Mouse (Mus musculus): ENCODE data around the gene Borcs7.
A peak's percentile ranks its signal among the peaks of the same experiment; 100 is the strongest.

The Borcs7 gene

DNA sequence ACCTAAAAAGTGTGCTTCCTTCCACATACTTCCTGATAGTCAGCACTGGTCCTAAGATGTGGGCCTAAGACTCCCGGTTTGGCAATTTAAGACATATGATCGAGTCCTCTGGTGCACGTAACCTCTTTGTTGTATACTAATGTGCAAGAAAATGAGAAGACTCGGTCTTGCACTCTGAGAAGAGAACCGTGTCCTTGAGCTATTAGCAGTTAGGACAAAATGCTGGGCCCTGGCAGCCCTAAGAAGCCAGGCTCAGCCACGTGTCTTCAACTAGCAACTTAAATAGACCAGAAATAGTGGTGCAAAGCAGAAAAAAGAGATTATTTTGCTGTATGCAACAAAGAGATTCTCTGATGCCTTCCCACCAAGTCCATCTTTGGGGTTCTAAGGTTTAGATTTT lies 26.9 kb upstream of the Borcs7 start:
- no peak for DNase-seq (ENCODE audit: low spot score in 2 of 2)

DNA sequence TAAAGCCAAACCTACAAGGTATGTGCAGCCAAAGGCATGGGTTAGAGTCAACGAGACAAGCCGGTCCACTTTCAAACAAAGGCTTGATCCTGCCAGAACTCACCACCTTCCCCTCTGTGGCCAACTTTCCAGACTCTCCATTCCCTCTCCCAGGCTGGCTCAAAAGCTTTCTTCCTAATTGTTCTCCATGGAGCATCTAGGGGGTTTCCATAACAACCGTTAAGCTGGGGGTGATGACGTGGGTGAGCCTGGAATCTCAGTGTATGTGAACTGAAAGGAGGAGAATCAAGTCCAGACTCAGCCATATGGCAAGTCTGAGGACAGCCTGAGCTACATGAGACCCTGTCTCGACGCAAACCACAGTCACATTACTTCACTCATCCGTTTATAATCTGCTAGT lies 24.2 kb upstream of the Borcs7 start:
- no peak for DNase-seq (ENCODE audit: low spot score in 2 of 2)

DNA sequence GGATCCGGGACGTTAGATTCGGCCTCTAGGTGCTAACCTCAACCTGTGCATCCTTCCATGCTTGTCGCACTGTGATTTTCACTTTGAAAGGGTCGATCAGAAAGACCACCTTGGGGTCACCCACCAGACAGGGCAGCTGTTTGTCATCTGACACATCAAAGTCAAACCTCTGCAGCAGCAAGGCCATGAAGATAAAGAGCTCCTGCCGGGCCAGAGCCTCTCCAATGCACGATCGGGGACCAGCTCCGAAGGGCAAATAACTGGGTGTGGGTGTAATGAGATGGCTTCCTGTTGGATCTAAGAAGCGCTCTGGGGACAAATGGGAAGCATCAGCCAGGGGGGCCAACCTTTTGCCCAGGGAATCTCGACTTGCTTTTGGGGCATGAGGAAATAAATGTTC lies 22.4 kb upstream of the Borcs7 start:
- DNase-seq (ENCODE audit: low spot score in 2 of 2): no peak

DNA sequence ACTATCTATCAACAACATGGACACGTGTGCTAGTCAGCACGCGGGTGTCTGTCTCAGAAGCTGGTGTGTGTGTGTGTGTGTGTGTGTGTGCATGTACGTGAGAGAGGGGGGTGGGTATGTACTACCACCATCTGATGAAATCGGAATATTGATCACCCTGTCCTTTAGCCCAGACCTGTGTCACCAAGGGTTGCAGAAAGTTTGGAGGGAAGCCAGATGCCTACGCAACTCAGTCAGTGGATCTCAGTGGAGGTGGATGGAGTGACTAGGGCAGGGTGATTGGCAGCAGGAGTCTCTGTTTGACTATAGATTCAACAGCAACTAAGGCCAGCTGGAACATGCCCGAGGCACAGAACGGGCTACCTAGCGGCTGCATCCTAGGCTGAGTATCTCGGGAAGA lies 21.4 kb upstream of the Borcs7 start:
- no peak for DNase-seq (ENCODE audit: low spot score in 2 of 2)

DNA sequence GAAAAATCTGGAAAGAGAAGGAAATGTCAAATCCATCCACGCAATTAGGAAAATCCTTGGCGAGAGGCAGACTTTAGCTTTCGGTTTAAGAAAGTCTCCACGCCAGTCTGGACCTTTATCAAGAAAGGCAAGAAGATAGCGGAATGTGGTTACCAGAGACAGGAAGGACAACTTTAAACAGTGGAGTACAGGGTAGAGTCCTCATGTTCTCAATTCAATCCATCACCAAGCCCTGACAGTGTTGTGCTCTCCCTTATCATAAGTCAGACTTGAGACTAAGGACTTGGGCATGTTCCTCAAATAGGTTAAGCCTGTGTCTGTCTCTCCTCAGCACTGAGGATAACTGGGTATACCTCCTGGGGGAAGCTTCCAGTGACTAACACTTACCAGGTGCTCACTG lies 19.9 kb upstream of the Borcs7 start:
- DNase-seq (ENCODE audit: low spot score in 2 of 2): no peak

DNA sequence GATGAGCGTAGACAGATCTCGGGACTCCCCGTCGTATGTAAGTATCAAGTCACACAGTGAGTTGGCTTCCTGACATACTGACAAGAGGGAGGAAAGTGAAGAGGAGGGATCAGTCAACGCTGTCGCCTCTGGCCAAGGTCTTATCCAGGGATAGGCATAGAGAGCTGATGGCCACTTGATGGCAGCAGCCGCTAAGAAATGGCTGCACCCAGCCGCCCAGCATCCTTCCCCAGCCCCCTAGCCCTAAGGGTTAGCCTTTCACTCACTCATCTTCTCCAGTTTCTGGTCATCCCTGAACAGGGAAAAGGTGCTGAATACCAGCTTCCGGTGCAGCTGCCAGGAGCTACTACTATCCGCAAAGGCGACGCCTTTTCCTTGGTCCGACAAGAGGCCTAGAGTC lies 19.0 kb upstream of the Borcs7 start:
- DNase-seq (ENCODE audit: low spot score in 2 of 2): peak; percentile 35 to 42

DNA sequence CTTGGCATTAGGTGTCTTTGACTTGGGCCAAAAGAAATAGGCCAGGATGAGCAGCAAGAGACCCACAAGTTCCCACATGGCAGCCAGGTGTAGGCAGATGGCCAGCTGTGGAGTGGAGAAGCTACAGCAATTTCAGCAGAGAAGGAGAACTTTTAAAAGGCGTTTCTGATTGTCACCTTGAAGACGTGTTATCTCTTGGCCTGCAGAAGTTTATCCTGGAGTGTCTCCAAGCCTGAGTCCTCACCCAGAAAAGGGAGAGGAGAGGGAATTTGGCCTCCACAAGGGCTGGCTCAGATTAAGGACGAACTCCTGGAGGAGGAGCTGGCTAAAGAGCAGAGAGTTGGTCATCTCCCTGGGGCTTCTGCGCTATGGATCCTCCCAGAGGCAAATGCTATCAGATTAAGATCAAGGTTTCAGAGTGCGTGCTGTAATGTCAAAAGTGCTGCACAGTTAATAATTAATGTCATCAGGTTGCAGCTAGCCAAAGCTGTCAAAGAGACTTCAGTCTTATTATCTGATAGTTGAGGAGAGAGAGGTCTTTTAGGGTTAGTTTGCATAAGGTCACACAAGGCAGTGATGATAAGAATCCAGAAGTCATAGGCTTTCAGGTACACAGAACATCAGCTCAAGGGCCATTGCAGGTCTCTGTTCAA lies 16.8 kb upstream of the Borcs7 start, which contains the start of gene Cyp17a1:
Cyp17a1 (minus strand) TSS at position 407 of the 653 bp plus-strand sequence.
- no peak for DNase-seq (ENCODE audit: low spot score in 2 of 2)

DNA sequence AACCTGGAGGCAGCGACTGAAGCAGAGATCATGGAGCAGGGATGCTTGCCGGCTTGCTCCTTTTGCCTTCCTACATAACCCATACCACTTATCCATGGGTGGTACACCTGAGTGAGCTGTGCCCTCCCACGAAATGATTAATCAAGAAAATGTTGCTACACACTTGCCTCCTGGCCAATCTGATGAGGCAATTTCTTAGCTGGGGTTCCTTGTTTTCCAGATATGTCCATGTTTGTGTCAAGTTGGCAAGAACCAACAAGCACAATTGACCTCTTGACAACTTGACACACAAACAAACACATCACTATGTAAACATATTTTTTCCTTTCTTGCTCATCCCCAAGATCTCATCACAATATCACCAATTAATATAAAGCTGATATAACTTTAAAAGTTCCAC lies 14.1 kb upstream of the Borcs7 start:
- no peak for DNase-seq (ENCODE audit: low spot score in 2 of 2)

DNA sequence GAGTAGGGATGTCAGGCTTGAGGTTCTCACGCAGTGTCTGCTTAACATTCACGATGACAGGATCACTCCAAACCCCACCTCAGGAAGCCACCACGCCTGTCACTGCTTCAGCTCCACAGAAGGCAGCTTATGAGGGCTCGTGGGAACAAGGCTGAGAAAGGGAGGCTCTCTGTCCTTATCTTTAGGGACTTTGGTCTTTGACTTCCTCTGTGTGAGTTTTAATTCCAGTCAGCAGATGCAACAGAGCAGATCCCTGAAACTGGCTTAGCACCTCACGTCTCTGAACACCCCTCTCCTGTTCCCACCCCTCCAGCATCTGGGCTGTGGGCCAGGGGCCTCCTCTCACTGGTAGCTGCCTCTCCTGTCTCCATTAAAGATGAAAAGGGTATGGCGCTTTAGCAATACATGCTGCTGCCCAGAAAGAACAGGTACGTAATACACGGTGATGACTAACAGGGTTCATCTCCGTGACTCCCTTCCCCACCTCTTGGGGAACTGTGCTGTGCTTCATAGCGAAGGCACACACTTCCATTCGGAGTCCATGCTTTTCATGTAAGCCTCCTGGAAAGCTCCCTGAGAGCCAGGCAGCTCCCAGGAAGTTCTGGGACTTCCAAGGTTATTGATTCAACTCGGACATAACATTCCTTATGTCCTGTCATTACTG lies 9.9 kb upstream of the Borcs7 start:
- DNase-seq (ENCODE audit: low spot score in 2 of 2): no peak

DNA sequence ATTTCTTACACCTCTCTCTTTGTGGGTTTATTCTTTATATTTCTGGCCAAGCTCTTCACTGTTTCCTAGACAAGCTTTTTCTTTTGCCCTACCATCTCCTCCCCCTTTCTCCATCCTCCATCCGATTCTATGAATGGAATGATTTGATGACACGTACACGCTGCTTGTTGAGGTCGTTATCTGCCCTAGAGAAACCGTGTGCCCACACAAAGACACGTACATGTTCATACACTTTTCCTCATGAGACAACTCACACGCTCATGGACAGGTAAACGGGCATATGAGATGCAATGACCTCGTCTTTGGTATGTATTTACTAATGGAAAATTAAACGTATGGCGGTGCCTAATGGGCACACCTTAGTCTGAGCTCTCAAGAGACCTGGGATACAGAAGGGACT lies 681 bp downstream of the Borcs7 start:
- no peak for DNase-seq (ENCODE audit: low spot score in 2 of 2)

DNA sequence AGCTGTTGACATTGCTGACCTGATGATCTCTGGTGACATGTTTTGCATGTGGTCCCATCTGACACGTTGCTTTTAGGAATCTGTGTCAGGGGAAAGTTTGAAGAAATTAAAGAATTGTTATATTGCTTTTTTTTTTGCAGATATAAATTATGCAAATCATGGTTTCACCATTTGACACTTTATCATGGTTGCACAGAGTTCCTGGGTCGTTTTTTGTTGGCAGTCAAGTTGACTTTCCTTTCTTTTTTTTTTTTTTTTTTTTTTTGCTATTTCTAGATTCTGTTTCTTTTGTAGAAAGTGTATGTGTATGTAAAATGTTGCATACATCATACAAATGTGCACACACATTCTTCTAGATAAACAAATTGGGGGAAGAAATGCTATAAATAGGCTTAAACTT lies 1.4 kb downstream of the Borcs7 start:
- no peak for DNase-seq (ENCODE audit: low spot score in 2 of 2)

DNA sequence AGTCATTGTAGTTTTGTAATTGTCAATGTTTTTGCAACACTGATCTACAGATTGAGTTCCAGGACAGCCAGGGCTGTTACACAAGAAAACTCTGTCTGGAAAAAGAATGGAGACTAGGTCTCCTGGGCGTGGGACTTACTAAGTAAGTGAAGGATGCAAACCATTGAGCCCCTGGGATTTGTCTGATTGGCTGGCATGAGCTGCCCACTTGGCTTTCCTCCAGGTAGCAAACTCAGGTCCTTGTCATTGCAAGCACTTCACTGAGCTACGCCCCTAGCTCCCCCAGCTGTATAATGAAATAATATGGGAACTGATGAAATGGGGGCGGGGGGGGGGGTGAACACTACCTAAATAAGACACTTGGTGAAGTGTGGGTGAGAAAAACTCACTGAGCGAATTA lies 3.4 kb downstream of the Borcs7 start:
- DNase-seq (ENCODE audit: low spot score in 2 of 2): no peak

DNA sequence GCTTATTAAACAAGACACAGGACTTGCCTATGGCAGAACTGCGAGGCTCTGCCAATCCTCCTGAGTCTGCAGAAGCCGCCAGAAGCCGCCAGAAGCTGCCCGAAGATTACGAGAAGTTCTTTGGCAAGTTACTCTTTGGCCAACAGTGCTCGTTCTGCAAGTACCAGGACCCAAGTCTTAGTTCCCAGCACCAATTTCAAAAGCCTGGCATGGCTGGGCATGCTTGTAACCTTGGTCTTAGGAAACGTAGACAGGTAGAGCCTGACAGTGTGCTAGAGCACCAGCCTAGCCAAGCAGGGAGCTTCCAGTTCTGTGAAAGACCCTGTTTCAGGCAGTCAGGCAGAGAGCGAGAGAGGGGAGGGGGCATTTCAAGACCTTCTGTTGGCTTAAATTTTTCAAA lies 6.8 kb downstream of the Borcs7 start:
- no peak for DNase-seq (ENCODE audit: low spot score in 2 of 2)

DNA sequence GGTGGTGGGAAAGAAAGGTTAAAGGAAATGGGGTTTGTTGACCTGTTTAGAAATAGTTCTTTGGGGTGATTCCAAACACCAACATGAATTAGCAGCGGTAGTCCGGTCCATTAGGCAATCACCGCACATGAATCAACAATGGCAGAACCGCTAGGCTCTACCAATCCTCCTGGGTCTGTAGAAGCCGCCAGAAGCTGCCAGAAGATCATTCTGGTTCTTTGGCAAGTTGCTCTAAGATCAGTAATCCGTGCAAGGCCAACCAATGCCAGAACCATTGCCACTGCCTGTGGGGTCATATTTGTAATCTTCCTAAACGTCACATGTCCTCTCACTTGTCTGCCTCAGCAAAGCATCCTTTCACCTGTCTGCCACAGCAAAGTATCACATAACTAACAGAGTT lies 7.2 kb downstream of the Borcs7 start:
- DNase-seq (ENCODE audit: low spot score in 2 of 2): no peak

DNA sequence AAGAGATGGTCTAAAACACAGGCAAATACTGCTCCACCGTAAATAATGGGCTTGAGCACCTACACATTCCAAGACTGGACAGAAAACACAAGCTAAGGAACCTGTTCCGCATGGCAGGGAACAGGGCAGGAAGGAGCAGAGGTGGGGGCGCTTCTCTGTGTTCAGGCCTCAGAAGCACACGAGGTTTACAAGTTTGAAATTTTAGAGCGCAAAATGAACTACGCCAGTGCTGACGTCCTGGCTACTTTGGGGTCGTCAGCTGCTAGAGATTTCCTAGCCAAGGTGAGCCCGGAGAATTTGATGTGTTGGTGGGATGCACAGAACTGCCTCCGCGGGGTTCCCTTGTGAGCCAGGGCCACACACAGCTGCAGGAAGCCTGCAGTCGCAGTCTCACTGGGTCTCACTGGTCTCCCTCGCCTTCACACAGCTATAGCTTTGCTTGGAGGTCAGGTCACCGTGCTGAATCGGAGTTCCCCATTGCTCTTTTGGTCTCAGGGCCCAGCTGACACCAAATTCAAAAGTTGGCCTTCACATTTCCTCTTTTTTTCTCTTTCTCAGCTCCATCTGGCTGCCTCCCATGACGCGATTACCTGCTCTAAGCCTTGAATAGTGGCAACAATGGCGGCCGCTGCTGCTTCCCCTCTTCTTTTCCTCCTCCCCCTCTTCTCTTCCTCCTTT lies 8.3 kb downstream of the Borcs7 start:
- peak; percentile 78 to 79 for DNase-seq (ENCODE audit: low spot score in 2 of 2)

DNA sequence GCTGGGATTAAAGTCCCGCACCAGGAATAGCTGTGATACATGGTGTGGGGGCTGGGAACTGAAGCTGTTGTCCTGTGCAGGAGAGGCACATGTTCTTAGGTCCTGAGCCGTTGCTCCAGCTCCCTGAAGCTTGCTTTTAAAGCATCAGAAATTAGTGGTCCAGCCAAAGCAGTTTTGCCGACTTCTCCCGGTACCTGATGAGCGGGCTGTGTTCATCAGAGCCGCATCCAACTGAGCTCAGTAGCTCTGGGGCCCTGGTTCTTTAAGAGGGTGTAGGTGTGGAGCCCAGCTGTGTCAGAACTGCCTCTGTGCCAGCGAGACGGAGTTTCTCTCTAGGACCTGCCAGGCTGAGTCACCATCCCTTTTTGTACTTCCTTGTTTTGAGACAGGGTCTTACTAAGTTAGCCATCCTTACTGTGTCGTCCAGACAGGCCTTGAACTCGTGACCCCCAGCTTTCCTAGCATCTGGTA lies 9.3 kb downstream of the Borcs7 start:
- peak; percentile 15 to 22 for DNase-seq (ENCODE audit: low spot score in 2 of 2)

DNA sequence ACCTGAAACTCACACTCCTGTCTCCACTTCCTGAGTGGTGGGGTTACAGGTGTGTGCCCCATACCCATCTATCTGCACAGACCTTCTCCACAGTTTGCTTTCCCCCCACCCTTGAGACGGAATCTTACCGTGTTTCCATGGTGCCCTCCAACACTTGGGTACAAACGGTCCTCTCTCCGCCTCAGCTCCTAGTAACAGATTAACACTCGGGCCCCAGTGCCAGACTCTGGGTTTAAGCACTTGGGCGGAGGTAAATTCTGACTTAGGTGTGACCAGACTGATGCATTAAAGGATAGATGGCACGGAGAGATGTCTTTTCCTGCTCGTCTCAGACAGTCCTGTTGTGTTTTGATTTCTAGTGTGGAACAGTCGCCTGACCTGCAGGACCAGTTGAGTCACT lies 11.4 kb downstream of the Borcs7 start:
- no peak for DNase-seq (ENCODE audit: low spot score in 2 of 2)

DNA sequence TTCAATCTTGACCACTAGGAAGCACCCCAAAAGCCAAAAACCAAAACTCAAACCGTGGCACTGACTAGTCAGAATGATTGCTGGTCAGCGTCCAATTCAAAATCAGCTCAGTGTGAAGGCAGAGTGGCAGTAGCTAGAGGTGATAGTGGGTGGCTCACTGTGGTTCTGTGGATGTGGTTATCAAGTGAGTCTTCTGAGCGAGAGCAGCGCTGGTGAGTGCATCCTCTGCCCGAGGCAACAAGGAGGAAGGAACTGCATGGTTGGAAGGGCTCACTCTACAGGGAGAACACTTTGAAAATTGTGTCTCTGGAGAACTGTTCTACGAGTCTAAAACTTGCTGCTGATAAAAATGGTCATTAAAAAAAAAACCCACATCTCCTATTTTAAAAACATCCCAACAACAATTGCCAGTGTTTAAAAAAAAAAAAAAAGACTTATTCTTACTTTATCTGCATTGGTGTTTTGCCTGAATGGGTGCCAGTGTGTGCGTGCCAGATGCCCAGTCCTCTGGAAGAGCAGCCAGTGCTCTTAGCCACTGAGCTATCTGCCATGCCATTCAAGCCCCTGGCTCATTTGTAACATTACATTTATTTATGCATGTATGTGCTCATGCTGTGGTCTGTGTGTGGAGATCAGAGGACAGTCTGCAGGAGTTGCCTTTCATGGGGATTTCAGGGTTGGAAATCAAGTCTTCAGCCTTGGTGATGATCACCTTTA lies 16.2 kb downstream of the Borcs7 start:
- peak; percentile 26 to 55 for DNase-seq (ENCODE audit: low spot score in 2 of 2)

DNA sequence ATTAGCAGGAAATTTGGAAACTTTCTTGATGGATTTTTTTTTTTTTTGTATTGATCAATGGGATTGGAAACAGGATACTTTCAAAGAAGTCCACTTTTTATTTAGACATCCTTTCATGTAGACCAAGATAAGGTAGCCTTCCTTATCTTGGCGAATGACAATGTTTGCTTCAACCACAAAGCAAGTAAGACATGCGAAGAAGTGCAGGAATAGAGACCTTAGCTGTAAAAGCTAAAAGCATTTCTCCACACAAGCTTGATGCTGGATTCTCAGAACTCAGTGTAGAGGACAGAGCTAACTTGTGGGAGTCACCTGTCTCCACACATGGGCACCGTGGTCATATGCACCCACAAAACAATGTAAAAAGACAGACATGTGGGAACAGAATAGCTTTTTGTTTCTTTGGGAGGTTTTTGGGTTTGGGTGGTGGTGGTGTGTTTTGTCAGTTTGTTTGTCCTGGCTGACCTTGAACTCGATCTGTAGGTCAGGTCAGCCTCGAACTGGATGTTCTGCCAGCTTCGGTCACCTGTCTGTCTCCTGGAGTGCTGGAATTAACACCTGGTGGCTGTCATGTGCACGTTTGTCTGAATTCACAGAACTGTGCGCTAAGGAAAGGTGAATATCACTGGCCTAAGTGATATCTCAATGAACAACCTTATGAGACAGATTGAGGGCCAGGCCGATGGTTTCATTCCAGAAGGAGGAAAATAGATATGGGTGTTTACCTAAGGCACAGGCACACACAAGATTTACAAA lies 17.0 kb downstream of the Borcs7 start:
- DNase-seq (ENCODE audit: low spot score in 2 of 2): no peak

DNA sequence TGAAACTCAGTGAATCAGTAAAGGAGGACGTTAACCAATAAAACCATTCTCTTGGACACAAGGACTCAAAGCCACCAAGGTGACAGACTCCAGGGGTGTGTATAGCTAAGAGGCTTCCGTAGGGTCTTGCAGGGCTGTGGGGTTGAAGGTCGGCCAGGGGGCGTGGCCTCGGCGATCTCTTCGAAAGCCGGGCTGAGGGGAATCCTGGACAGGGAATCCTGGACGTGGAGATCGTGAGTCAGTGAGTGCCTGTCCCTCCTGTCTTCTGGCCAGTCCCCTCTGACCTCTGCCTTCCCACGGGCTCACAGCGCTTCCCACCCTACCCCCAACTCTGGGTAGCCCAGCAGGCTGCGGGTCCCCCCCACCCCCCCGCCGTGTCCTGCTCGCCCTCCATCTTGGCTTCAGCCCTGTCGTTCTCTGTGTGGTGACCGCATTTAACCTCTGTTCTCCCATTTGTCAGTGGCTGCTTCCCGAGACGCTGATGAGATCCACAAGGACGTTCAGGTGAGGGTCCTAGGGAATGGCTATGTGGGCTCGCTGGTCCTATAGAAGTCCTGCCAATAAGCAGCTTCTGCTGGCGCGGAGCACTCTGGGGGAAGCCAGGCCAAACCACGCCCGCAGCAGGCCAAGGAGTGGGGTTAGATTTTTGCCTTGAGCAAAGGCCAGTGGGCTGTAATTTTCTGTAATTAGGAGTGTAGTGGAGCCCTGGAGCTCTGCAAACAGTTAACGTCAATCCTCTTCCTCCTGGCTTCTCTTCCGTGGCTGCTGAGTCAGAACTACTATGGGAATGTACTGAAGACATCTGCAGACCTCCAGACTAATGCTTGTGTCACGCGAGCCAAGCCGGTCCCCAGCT lies 17.8 kb downstream of the Borcs7 start, which contains the start of gene As3mt:
As3mt (plus strand) TSS at position 163 of the 856 bp plus-strand sequence.
- DNase-seq (ENCODE audit: low spot score in 2 of 2): peak; percentile 68 to 73

DNA sequence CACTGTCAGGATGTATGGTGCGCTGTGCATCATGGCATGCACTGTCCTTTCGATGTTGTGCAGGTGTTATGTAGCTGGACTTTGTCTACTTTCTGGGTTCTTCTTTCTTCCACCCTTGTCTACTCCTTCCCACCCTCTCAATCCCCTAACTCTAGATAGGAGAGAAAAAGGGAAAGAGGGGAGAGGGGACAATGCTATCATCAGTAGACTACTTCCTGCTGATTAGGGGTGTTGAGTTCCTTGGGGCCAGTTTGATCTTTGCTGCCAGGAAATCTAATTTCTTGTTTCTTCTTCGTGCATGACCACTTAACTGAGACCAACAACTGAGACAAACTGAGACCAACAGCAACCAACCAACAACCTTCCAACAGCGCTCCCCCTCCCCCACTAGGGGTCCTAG lies 20.9 kb downstream of the Borcs7 start:
- no peak for DNase-seq (ENCODE audit: low spot score in 2 of 2)
